Comparison of ENCODE assay signal across 7 mouse cellular contexts in genomic region chr5:134221708-134222150, GRCm38 (mm10). TPM values are rescaled to one million over a fixed set of nuclear protein-coding genes. Genes with fewer than 3 reads are reported as not detected.
DNase-seq lines count a peak whose midpoint lies in the region; ATAC-seq and TF ChIP-seq lines count a peak whose summit lies in the region.

No protein-coding gene starts in this region.

- no peak overlapping the region for H3K9ac ChIP-seq in lung, postnatal 0 days (replicated peaks; ENCODE audit: low read depth)
- H3K9ac ChIP-seq in forebrain, embryonic 15.5 days (replicated peaks) = peak overlapping the region; percentile 45
- 0 out of 2 replicates have a peak overlapping the region, but pooled peaks have one; percentile 33 for H3K9ac ChIP-seq in liver, embryonic 13.5 days
- H3K9ac ChIP-seq in stomach, embryonic 16.5 days (ENCODE audit: low read length) = peak overlapping the region; percentile 70

- no peak for TF ChIP-seq EP300 in lung, postnatal 0 days (IDR thresholded peaks at IDR 0.05)

- TF ChIP-seq CTCF in lung, postnatal 0 days (IDR thresholded peaks at IDR 0.05) = no peak

- peak; percentile 25 for ATAC-seq in lung, postnatal 0 days
- no peak for ATAC-seq in forebrain, embryonic 15.5 days (replicated peaks)
- ATAC-seq in liver, embryonic 13.5 days (ENCODE audit: low read depth) = 0 out of 2 replicates have a peak, but pooled peaks have one; percentile 24
- ATAC-seq in stomach, embryonic 16.5 days (ENCODE audit: insufficient read depth, low FRiP score) = no peak

- no peaks in the 10 kb centered on the region for H3K36me3 ChIP-seq in lung, postnatal 0 days (ENCODE audit: insufficient read depth, low read length)
- 0 out of 2 replicates have a peak, but pooled peaks cover 3% of the 10 kb centered on the region for H3K36me3 ChIP-seq in forebrain, embryonic 15.5 days
- H3K36me3 ChIP-seq in liver, embryonic 13.5 days = 0 out of 2 replicates have a peak, but pooled peaks cover 2% of the 10 kb centered on the region
- H3K36me3 ChIP-seq in stomach, embryonic 16.5 days (ENCODE audit: control insufficient read depth, insufficient read depth, low read length) = 0 out of 2 replicates have a peak, but pooled peaks cover under 1% of the 10 kb centered on the region

- DNase-seq in lung, postnatal 0 days (ENCODE audit: low spot score) = no peak
- no peak for DNase-seq in lung, postnatal 25 days (ENCODE audit: low spot score)
- DNase-seq in liver, embryonic 13.5 days = no peak
- no peak for DNase-seq in left cerebral cortex, postnatal 14 days (ENCODE audit: low spot score in 2 of 2)
- no peak for DNase-seq in layer of hippocampus, postnatal 14 days (ENCODE audit: low spot score in 2 of 2)

- intact Hi-C loops in left cerebral cortex, postnatal 14 days (cut with DNase I) = no loop called here

- H3K9me3 ChIP-seq in lung, postnatal 0 days (ENCODE audit: low read length) = no peaks in the 10 kb centered on the region
- H3K9me3 ChIP-seq in forebrain, embryonic 15.5 days = no peaks in the 10 kb centered on the region
- H3K9me3 ChIP-seq in liver, embryonic 13.5 days (replicated peaks) = no peaks in the 10 kb centered on the region
- H3K9me3 ChIP-seq in stomach, embryonic 16.5 days (replicated peaks; ENCODE audit: control insufficient read depth, low read length) = no peaks in the 10 kb centered on the region

- H3K27ac ChIP-seq in lung, postnatal 0 days (ENCODE audit: low read length) = no peak overlapping the region
- no peak overlapping the region for H3K27ac ChIP-seq in forebrain, embryonic 15.5 days (replicated peaks)
- H3K27ac ChIP-seq in liver, embryonic 13.5 days = no peak overlapping the region
- H3K27ac ChIP-seq in stomach, embryonic 16.5 days (ENCODE audit: low read length) = no peak overlapping the region

- H3K4me3 ChIP-seq in lung, postnatal 0 days (ENCODE audit: low read depth, low read length) = peak overlapping the region; percentile 17; the same call in 1 of the 2 replicates
- H3K4me3 ChIP-seq in forebrain, embryonic 15.5 days = peak overlapping the region; percentile 30
- H3K4me3 ChIP-seq in liver, embryonic 13.5 days (replicated peaks) = peak overlapping the region; percentile 29
- peak overlapping the region; percentile 32 for H3K4me3 ChIP-seq in stomach, embryonic 16.5 days (replicated peaks; ENCODE audit: low read length)

- WGBS in lung, postnatal 0 days = 4% methylated on average over 36 of the region's 36 CpGs
- 5% methylated on average over 36 of the region's 36 CpGs for WGBS in forebrain, embryonic 15.5 days
- 6% methylated on average over 36 of the region's 36 CpGs for WGBS in liver, embryonic 13.5 days (ENCODE audit: insufficient replicate concordance)
- WGBS in stomach, embryonic 16.5 days = 5% methylated on average over 36 of the region's 36 CpGs

- peak overlapping the region; percentile 65 for H3K4me2 ChIP-seq in lung, postnatal 0 days (replicated peaks; ENCODE audit: low read depth, low read length)
- peak overlapping the region; percentile 47 for H3K4me2 ChIP-seq in forebrain, embryonic 15.5 days (replicated peaks)
- H3K4me2 ChIP-seq in liver, embryonic 13.5 days = peak overlapping the region; percentile 62
- H3K4me2 ChIP-seq in stomach, embryonic 16.5 days (ENCODE audit: low read depth, low read length) = peak overlapping the region; percentile 65

- H3K27me3 ChIP-seq in lung, postnatal 0 days (replicated peaks; ENCODE audit: insufficient read depth, low read length) = no peaks in the 10 kb centered on the region
- H3K27me3 ChIP-seq in forebrain, embryonic 15.5 days = peaks cover 12% of the 10 kb centered on the region; the same call in 1 of the 2 replicates
- H3K27me3 ChIP-seq in liver, embryonic 13.5 days = peaks cover 16% of the 10 kb centered on the region
- peaks cover 5% of the 10 kb centered on the region; the same call in 1 of the 2 replicates for H3K27me3 ChIP-seq in stomach, embryonic 16.5 days (ENCODE audit: control insufficient read depth, insufficient read depth, low read length)

- peaks cover 7% of the 10 kb centered on the region; the same call in 1 of the 2 replicates for H3K4me1 ChIP-seq in lung, postnatal 0 days (ENCODE audit: insufficient read depth, low read depth, low read length)
- H3K4me1 ChIP-seq in forebrain, embryonic 15.5 days = peaks cover 9% of the 10 kb centered on the region
- peaks cover 17% of the 10 kb centered on the region for H3K4me1 ChIP-seq in liver, embryonic 13.5 days (replicated peaks)
- peaks cover 8% of the 10 kb centered on the region; the same call in 1 of the 2 replicates for H3K4me1 ChIP-seq in stomach, embryonic 16.5 days (ENCODE audit: control insufficient read depth, insufficient read depth, low read length)

RNA-seq across cellular contexts. Expression of gene Ncf1, which starts 7.7 kb away (rescaled TPM):
- 19.6 and 19.8 TPM in 2 replicates for polyA plus RNA-seq in lung, postnatal 0 days (2015; fragmentation: Nextera tagmentation; extraction: Ambion mirVana)
- 2.1 and 2.4 TPM in 2 replicates for polyA plus RNA-seq in forebrain, embryonic 15.5 days (2015; fragmentation: Nextera tagmentation; extraction: Ambion mirVana)
- polyA plus RNA-seq in liver, embryonic 13.5 days (2015; fragmentation: Nextera tagmentation; extraction: Ambion mirVana) = 8.1 and 9.3 TPM in 2 replicates
- polyA plus RNA-seq in stomach, embryonic 16.5 days (2015; fragmentation: Nextera tagmentation; extraction: Ambion mirVana) = 7.1 and 8.2 TPM in 2 replicates
- 1 to 10 TPM; 6.7 to 9.2 TPM for total RNA-seq in left cerebral cortex, postnatal 14 days (2021)
- 1 to 10 TPM; 8.2 to 9.1 TPM for total RNA-seq in layer of hippocampus, postnatal 14 days (2021)

RNA-seq across cellular contexts. Expression of gene Gtf2ird2, which starts 37.9 kb away (rescaled TPM):
- 4.4 and 5.6 TPM in 2 replicates for polyA plus RNA-seq in lung, postnatal 0 days (2015; fragmentation: Nextera tagmentation; extraction: Ambion mirVana)
- polyA plus RNA-seq in forebrain, embryonic 15.5 days (2015; fragmentation: Nextera tagmentation; extraction: Ambion mirVana) = 11.8 and 13.2 TPM in 2 replicates
- 1.5 and 2.5 TPM in 2 replicates for polyA plus RNA-seq in liver, embryonic 13.5 days (2015; fragmentation: Nextera tagmentation; extraction: Ambion mirVana)
- 7.1 and 8.1 TPM in 2 replicates for polyA plus RNA-seq in stomach, embryonic 16.5 days (2015; fragmentation: Nextera tagmentation; extraction: Ambion mirVana)
- total RNA-seq in left cerebral cortex, postnatal 14 days (2021) = 10 to 100 TPM; 14.5 to 15.4 TPM
- total RNA-seq in layer of hippocampus, postnatal 14 days (2021) = 10 to 100 TPM; 13.1 to 17.9 TPM

RNA-seq across cellular contexts. Expression of gene Rcc1l, which starts 45.2 kb away (rescaled TPM):
- polyA plus RNA-seq in lung, postnatal 0 days (2015; fragmentation: Nextera tagmentation; extraction: Ambion mirVana) = 11.3 and 11.4 TPM in 2 replicates
- 22.4 and 23.8 TPM in 2 replicates for polyA plus RNA-seq in forebrain, embryonic 15.5 days (2015; fragmentation: Nextera tagmentation; extraction: Ambion mirVana)
- polyA plus RNA-seq in liver, embryonic 13.5 days (2015; fragmentation: Nextera tagmentation; extraction: Ambion mirVana) = 21.1 and 21.9 TPM in 2 replicates
- 20.7 and 25.6 TPM in 2 replicates for polyA plus RNA-seq in stomach, embryonic 16.5 days (2015; fragmentation: Nextera tagmentation; extraction: Ambion mirVana)
- 10 to 100 TPM; 15.7 to 16.0 TPM for total RNA-seq in left cerebral cortex, postnatal 14 days (2021)
- total RNA-seq in layer of hippocampus, postnatal 14 days (2021) = 10 to 100 TPM; 14.8 to 17.5 TPM

Comparison
In these comparisons a context has a peak if more than half of its experiments do, and no peak if none do; other contexts are left out.
1. ATAC-seq: peak in lung, postnatal 0 days (single experiment) and liver, embryonic 13.5 days (single experiment); none in forebrain, embryonic 15.5 days (single experiment) and stomach, embryonic 16.5 days (single experiment).
2. Peak in every context shown above with its lines, with median percentiles within 50 percentile points of each other: H3K4me2 ChIP-seq and H3K4me3 ChIP-seq.